Mouse (Mus musculus) CH12.LX (cell line): ENCODE measurements at regions not wholly inside any gene's neighbourhood (a gene's known extent, or its start where the extent isn't known, plus 50 kb on each side); places are given as distances from the start of the nearest gene placed in this dataset.

Experiments
- DNase-seq: peaks from one replicate; pipeline ENCODE4 v3.0.0-alpha.2; 2013; ENCODE audit errors: extremely low read depth
- H3K27ac ChIP-seq: 2 replicates; pipeline ENCODE4 v1.5.1; 2012; ENCODE audit warnings: low read depth, mild to moderate bottlenecking, control low read depth, moderate library complexity; ENCODE audit not compliant: insufficient read depth
- H3K27me3 ChIP-seq: replicated peaks from 2 replicates; pipeline ENCODE3; 2012; ENCODE audit warnings: inconsistent platforms
- H3K36me3 ChIP-seq, 2 experiments: replicated peaks in 1 of 2; 2 replicates each; pipeline versions ENCODE3 to v1.6.1; 2012; ENCODE audit warnings: inconsistent platforms in 1 of 2, low read length in 1 of 2, mild to moderate bottlenecking in 1 of 2, mixed read lengths in 1 of 2, moderate library complexity in 1 of 2; ENCODE audit not compliant: control insufficient read depth in 1 of 2, insufficient read depth in 1 of 2
- H3K4me1 ChIP-seq, 2 experiments: 2 replicates each; pipeline ENCODE4 v1.6.1; 2012; ENCODE audit warnings: inconsistent platforms in 1 of 2, moderate library complexity in 1 of 2; ENCODE audit not compliant: insufficient read depth in 2 of 2, control insufficient read depth in 1 of 2
- H3K4me2 ChIP-seq: 2 replicates; pipeline ENCODE4 v1.6.1; 2012; ENCODE audit warnings: low read depth, mild to moderate bottlenecking, control low read depth; ENCODE audit not compliant: poor library complexity, insufficient read depth, severe bottlenecking
- H3K4me3 ChIP-seq, 3 experiments: fragments of 150-350 bp in 1 of 3; sonication (generic) in 1 of 3; replicated peaks in 1 of 3; 2 replicates each; pipeline versions ENCODE3 to v1.5.1; 2011 to 2012; ENCODE audit warnings: low read depth in 2 of 3, low read length in 2 of 3, mild to moderate bottlenecking in 2 of 3, moderate library complexity in 2 of 3, control low read depth in 1 of 3, improper control_type of control experiment in 1 of 3, inconsistent platforms in 1 of 3, mixed read lengths in 1 of 3; ENCODE audit not compliant: poor library complexity in 1 of 3
- H3K79me2 ChIP-seq: replicated peaks from 2 replicates; pipeline ENCODE4 v1.6.1; 2012; ENCODE audit warnings: mild to moderate bottlenecking, moderate library complexity; ENCODE audit not compliant: control insufficient read depth, poor library complexity, insufficient read depth, severe bottlenecking; ENCODE audit errors: extremely low read depth
- H3K9ac ChIP-seq: 2 replicates; pipeline ENCODE4 v1.6.1; 2012; ENCODE audit warnings: low read depth, mild to moderate bottlenecking, control low read depth, moderate library complexity; ENCODE audit not compliant: insufficient read depth
- H3K9me3 ChIP-seq: replicated peaks from 2 replicates; pipeline ENCODE3; 2012; ENCODE audit warnings: low read length, inconsistent platforms, mixed read lengths
- BHLHE40 ChIP-seq: IDR thresholded peaks from 2 replicates; pipeline ENCODE4 v1.6.1; 2011; ENCODE audit warnings: mild to moderate bottlenecking, low read depth, low read length, improper control_type of control experiment
- CHD2 ChIP-seq: IDR thresholded peaks from 2 replicates; pipeline ENCODE4 v1.6.1; 2011; ENCODE audit warnings: low read length, improper control_type of control experiment
- EP300 ChIP-seq: IDR thresholded peaks from 2 replicates; pipeline ENCODE4 v1.6.1; 2011; ENCODE audit warnings: low read length, improper control_type of control experiment
- ETS1 ChIP-seq: conservative IDR thresholded peaks from 2 replicates; pipeline ENCODE4 v1.6.1; 2012; ENCODE audit warnings: low read depth, mild to moderate bottlenecking, inconsistent platforms, low read length, improper control_type of control experiment, moderate library complexity
- IRF4 ChIP-seq: IDR thresholded peaks from 2 replicates; pipeline ENCODE4 v1.6.1; 2014; ENCODE audit warnings: low read depth, mild to moderate bottlenecking, inconsistent platforms, low read length, improper control_type of control experiment
- JUN ChIP-seq: IDR thresholded peaks from 2 replicates; pipeline ENCODE4 v1.6.1; 2011; ENCODE audit warnings: low read depth, mild to moderate bottlenecking, low read length, improper control_type of control experiment, moderate library complexity; ENCODE audit not compliant: insufficient read depth
- JUND ChIP-seq: conservative IDR thresholded peaks from 2 replicates; pipeline ENCODE4 v1.6.1; 2011; ENCODE audit warnings: low read depth, low read length, improper control_type of control experiment
- MAFK ChIP-seq: IDR thresholded peaks from 2 replicates; pipeline ENCODE4 v1.6.1; 2011; ENCODE audit warnings: low read length, improper control_type of control experiment; ENCODE audit not compliant: insufficient replicate concordance
- MAX ChIP-seq: IDR thresholded peaks from 2 replicates; pipeline ENCODE4 v1.6.1; 2011; ENCODE audit warnings: low read length, improper control_type of control experiment
- MAZ ChIP-seq: IDR thresholded peaks from 2 replicates; pipeline ENCODE4 v1.6.1; 2012; ENCODE audit warnings: low read depth, mild to moderate bottlenecking, inconsistent platforms, low read length, improper control_type of control experiment, moderate library complexity
- MXI1 ChIP-seq: IDR thresholded peaks from 2 replicates; pipeline ENCODE4 v1.6.1; 2011; ENCODE audit warnings: mild to moderate bottlenecking, low read depth, low read length, improper control_type of control experiment
- NRF1 ChIP-seq: IDR thresholded peaks from 2 replicates; pipeline ENCODE4 v1.6.1; 2014; ENCODE audit warnings: low read depth, mild to moderate bottlenecking, inconsistent platforms, low read length, improper control_type of control experiment, moderate library complexity
- RCOR1 ChIP-seq: conservative IDR thresholded peaks from 2 replicates; pipeline ENCODE4 v1.6.1; 2012; ENCODE audit warnings: low read depth, mild to moderate bottlenecking, inconsistent platforms, low read length, improper control_type of control experiment
- SIN3A ChIP-seq: IDR thresholded peaks from 2 replicates; pipeline ENCODE4 v1.6.1; 2012; ENCODE audit warnings: low read length, improper control_type of control experiment, inconsistent platforms
- UBTF ChIP-seq: IDR thresholded peaks from 2 replicates; pipeline ENCODE4 v1.6.1; 2012; ENCODE audit warnings: low read depth, mild to moderate bottlenecking, inconsistent platforms, low read length, improper control_type of control experiment, moderate library complexity
- USF1 ChIP-seq: IDR thresholded peaks from 2 replicates; pipeline ENCODE4 v1.6.1; 2014; ENCODE audit warnings: low read depth, mild to moderate bottlenecking, inconsistent platforms, low read length, improper control_type of control experiment
- ZC3H11A ChIP-seq: IDR thresholded peaks from 2 replicates; pipeline ENCODE4 v1.6.1; 2012; ENCODE audit warnings: low read depth, mild to moderate bottlenecking, inconsistent platforms, low read length, improper control_type of control experiment
- dilution Hi-C: fragments of 300-500 bp; cut with MboI; formaldehyde crosslinking; loops from 2 replicates; pipeline ENCODE4 v1.14.3; 2020; ENCODE audit warnings: low sequenced_read_pairs; ENCODE audit not compliant: extremely low pct_unique_long_range_greater_than_20kb, extremely low pct_ligation_motif_present
- in situ Hi-C: fragments of 300-500 bp; cut with MboI; formaldehyde crosslinking; loops from 3 replicates; pipeline ENCODE4 v1.14.3; 2019; ENCODE audit warnings: low sequenced_read_pairs, low pct_ligation_motif_present, low pct_unique_long_range_greater_than_20kb, mixed read lengths

DNA sequence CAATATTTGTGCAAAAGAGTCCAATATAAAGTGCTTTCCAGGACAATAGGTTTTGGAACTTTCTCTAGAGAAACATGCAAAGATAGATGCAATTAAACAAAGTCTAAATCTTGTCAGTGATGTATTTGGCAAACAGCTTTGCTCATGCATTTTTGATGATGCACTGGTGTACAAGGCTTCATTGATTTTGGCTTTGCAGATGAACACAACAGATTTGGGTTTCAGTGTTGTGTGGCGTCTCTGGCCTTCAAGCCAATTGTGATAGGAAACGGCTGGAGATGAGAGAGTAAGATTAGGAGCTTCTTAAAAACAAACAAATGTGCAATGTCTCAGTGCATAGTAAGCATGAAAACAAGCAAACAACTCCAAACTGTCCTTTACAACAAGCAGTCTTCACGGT lies 370.6 kb upstream of the Mmadhc start:
- in situ Hi-C loops: no loop called here
- no peak for DNase-seq
- no peak for TF ChIP-seq MAZ
- TF ChIP-seq ZC3H11A: no peak
- TF ChIP-seq USF1: no peak
- TF ChIP-seq IRF4: no peak
- TF ChIP-seq CHD2: no peak
- no peak for TF ChIP-seq RCOR1
- TF ChIP-seq EP300: no peak
- TF ChIP-seq ETS1: no peak
- TF ChIP-seq JUND: no peak
- no peak for TF ChIP-seq JUN
- no peak for TF ChIP-seq BHLHE40
- no peak for TF ChIP-seq SIN3A
- TF ChIP-seq MAX: no peak
- TF ChIP-seq, all 38 proteins: peak for 0
- H3K4me1 ChIP-seq: peaks cover 5 to 29% of the 10 kb centered on the region in 2 experiments; a peak in 2 of 4 replicates
- H3K27me3 ChIP-seq: no peaks in the 10 kb centered on the region
- dilution Hi-C loops: no loop called here
- no peak overlapping the region for H3K9ac ChIP-seq
- no peaks in the 10 kb centered on the region for H3K36me3 ChIP-seq
- no peaks in the 10 kb centered on the region for H3K9me3 ChIP-seq
- H3K4me3 ChIP-seq: no peak overlapping the region
- H3K4me2 ChIP-seq: no peak overlapping the region
- H3K27ac ChIP-seq: no peak overlapping the region
- no peaks in the 10 kb centered on the region for H3K79me2 ChIP-seq

DNA sequence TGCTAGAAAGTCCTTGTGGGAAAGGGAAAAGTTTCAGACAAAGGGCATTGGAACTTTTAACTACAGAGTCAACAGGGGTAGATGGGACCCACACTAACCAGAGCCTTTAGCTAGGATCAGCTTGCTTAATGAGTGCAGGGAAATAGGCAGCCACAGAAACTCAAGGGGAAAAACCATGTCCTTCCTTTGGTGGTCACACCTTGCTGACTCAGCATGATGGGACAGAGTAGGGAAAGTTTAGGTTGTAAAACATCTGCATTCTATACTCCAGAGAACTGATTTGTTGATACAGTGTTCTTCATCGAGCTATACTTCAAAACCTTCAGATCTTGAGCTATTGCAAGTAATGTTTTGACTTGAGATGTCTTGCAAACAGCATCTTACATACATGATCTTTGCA lies 365.9 kb upstream of the Mmadhc start:
- H3K4me1 ChIP-seq: peaks cover 9 to 21% of the 10 kb centered on the region in 2 experiments; a peak in 3 of 4 replicates
- no peak overlapping the region for H3K9ac ChIP-seq
- peak; percentile 45 for DNase-seq
- in situ Hi-C loops: no loop called here
- no peak overlapping the region; the same call in 1 of the 2 replicates for H3K4me2 ChIP-seq
- no peak overlapping the region for H3K4me3 ChIP-seq
- dilution Hi-C loops: no loop called here
- no peaks in the 10 kb centered on the region for H3K27me3 ChIP-seq
- TF ChIP-seq MXI1: no peak
- TF ChIP-seq MAFK: peak; percentile 97
- H3K9me3 ChIP-seq: no peaks in the 10 kb centered on the region
- no peak overlapping the region for H3K27ac ChIP-seq
- no peaks in the 10 kb centered on the region for H3K79me2 ChIP-seq
- no peaks in the 10 kb centered on the region for H3K36me3 ChIP-seq

DNA sequence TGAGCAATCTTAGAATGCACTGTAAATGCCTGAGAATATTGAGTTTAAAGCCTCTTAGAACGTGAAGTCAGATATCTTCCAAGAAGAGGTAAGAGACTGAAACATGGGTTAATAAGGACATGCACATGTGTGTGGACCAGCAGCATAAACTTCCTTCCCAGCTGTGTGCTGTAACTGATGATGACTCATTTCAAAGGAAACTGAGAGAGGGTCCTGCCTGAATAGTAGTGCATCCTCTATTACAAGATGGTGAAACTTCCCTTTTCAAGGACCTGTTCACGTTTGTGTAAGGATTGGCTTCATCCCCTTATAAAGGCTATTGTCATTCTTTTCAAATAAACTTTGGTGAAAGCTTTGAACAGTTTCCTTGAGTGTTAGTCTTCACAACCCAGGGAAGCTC lies 363.4 kb upstream of the Mmadhc start:
- Histone ChIP-seq H3K4me2 (no peak overlapping the region), H3K4me1 (peaks cover 9 to 21% of the 10 kb centered on the region in 2 experiments; a peak in 3 of 4 replicates), H3K36me3 (no peaks in the 10 kb centered on the region), H3K79me2 (no peaks in the 10 kb centered on the region), H3K9me3 (no peaks in the 10 kb centered on the region), H3K9ac (no peak overlapping the region), H3K27ac (no peak overlapping the region), H3K4me3 (no peak overlapping the region), H3K27me3 (no peaks in the 10 kb centered on the region)
- in situ Hi-C loops (no loop called here), dilution Hi-C loops (no loop called here)
- no peak for DNase-seq
- TF ChIP-seq UBTF (no peak), NRF1 (no peak)
